Comparison of ENCODE assay signal across 14 mouse cellular contexts in genomic region chr6:6878841-6879291, GRCm38 (mm10). TPM values are rescaled to one million over a fixed set of nuclear protein-coding genes. Genes with fewer than 3 reads are reported as not detected.
DNase-seq lines count a peak whose midpoint lies in the region; ATAC-seq and TF ChIP-seq lines count a peak whose summit lies in the region.
"Had no signal": no experiment of that assay in that cellular context is flagged by ENCODE, and none has a peak within 500 bp of the region (broad histone marks: within the 10 kb centered on the region; RNA-seq: fewer than 3 reads in every experiment).

No protein-coding gene starts in this region.

- WGBS in hindbrain, embryonic 10.5 days: under 1% methylated on average over 14 of the region's 14 CpGs
- 2% methylated on average over 14 of the region's 14 CpGs for WGBS in hindbrain, postnatal 0 days
- 0% methylated on average over 14 of the region's 14 CpGs for whole genome bisulfite sequencing in embryonic facial prominence, embryonic 10.5 days
- WGBS in limb, embryonic 11.5 days: 0% methylated on average over 14 of the region's 14 CpGs

- no peak for TF ChIP-seq CTCF in hindbrain, postnatal 0 days (IDR thresholded peaks at IDR 0.05; ENCODE audit: low read depth)
- TF ChIP-seq CTCF in E14TG2a.4 (conservative IDR thresholded peaks at IDR 0.05; ENCODE audit: low read length): 0 out of 2 replicates have a peak, but pooled peaks have one; percentile 2

- DNase-seq in hindbrain, embryonic 10.5 days (ENCODE audit: low spot score): peak; percentile 73
- DNase-seq in hindbrain, postnatal 0 days (ENCODE audit: low spot score): no peak
- peak; percentile 77 for DNase-seq in embryonic facial prominence, embryonic 10.5 days (ENCODE audit: low spot score)
- peak; percentile 73 for DNase-seq in limb, embryonic 11.5 days (ENCODE audit: low spot score)
- DNase-seq in MN1 (ENCODE audit: low spot score): no peak
- DNase-seq in right cerebral cortex, adult 2 months (ENCODE audit: low spot score in 2 of 2): no peak
- DNase-seq in frontal cortex, postnatal 25 days (ENCODE audit: low spot score in 2 of 2): no peak
- DNase-seq: gastrocnemius, postnatal 14 days; layer of hippocampus, adult 9-11 months had no signal

- H3K4me3 ChIP-seq in hindbrain, embryonic 10.5 days: peak overlapping the region; percentile 37
- H3K4me3 ChIP-seq in hindbrain, postnatal 0 days (ENCODE audit: low read length): no peak overlapping the region
- 0 out of 2 replicates have a peak overlapping the region, but pooled peaks have one; percentile 7 for H3K4me3 ChIP-seq in E14TG2a.4 (replicated peaks; ENCODE audit: low read length)
- H3K4me3 ChIP-seq in embryonic facial prominence, embryonic 10.5 days: peak overlapping the region; percentile 73
- peak overlapping the region; percentile 14; the same call in 1 of the 2 replicates for H3K4me3 ChIP-seq in limb, embryonic 11.5 days (ENCODE audit: low read depth, low read length)

- H3K36me3 ChIP-seq in hindbrain, embryonic 10.5 days: no peaks in the 10 kb centered on the region
- no peaks in the 10 kb centered on the region for H3K36me3 ChIP-seq in hindbrain, postnatal 0 days (ENCODE audit: insufficient read depth, low read length)
- H3K36me3 ChIP-seq in E14TG2a.4 (ENCODE audit: insufficient read depth, low read length): no peaks in the 10 kb centered on the region
- peaks cover 16% of the 10 kb centered on the region for H3K36me3 ChIP-seq in embryonic facial prominence, embryonic 10.5 days (replicated peaks)
- H3K36me3 ChIP-seq in limb, embryonic 11.5 days (ENCODE audit: control insufficient read depth, insufficient read depth, low read length): no peaks in the 10 kb centered on the region

- H3K9ac ChIP-seq in hindbrain, postnatal 0 days (replicated peaks; ENCODE audit: low read length): no peak overlapping the region
- H3K9ac ChIP-seq in limb, embryonic 11.5 days (ENCODE audit: low read length): no peak overlapping the region
- H3K9ac ChIP-seq: liver, embryonic 14.5 days had no signal

- no peak for ATAC-seq in hindbrain, postnatal 0 days
- no peak for ATAC-seq in limb, embryonic 11.5 days (ENCODE audit: insufficient number of reproducible peaks, low FRiP score, low TSS enrichment, low read depth)

- peak overlapping the region; percentile 23; the same call in 1 of the 2 replicates for H3K27ac ChIP-seq in hindbrain, embryonic 10.5 days
- no peak overlapping the region for H3K27ac ChIP-seq in hindbrain, postnatal 0 days
- H3K27ac ChIP-seq in embryonic facial prominence, embryonic 10.5 days (replicated peaks): peak overlapping the region; percentile 93
- no peak overlapping the region for H3K27ac ChIP-seq in limb, embryonic 11.5 days (replicated peaks; ENCODE audit: low read depth, low read length)
- H3K27ac ChIP-seq: liver, embryonic 14.5 days had no signal

- peaks cover 100% of the 10 kb centered on the region for H3K27me3 ChIP-seq in hindbrain, embryonic 10.5 days (ENCODE audit: insufficient read depth, poor library complexity, severe bottlenecking)
- H3K27me3 ChIP-seq in hindbrain, postnatal 0 days (ENCODE audit: insufficient read depth, low read length): peaks cover 92% of the 10 kb centered on the region
- H3K27me3 ChIP-seq in E14TG2a.4 (ENCODE audit: insufficient read depth, low read length): peaks cover 98% of the 10 kb centered on the region
- H3K27me3 ChIP-seq in embryonic facial prominence, embryonic 10.5 days (replicated peaks; ENCODE audit: low read depth, poor library complexity, severe bottlenecking): peaks cover 100% of the 10 kb centered on the region
- peaks cover 78% of the 10 kb centered on the region for H3K27me3 ChIP-seq in limb, embryonic 11.5 days (ENCODE audit: control insufficient read depth, insufficient read depth, low read length)

- H3K4me1 ChIP-seq in hindbrain, embryonic 10.5 days (replicated peaks): peaks cover 49% of the 10 kb centered on the region
- no peaks in the 10 kb centered on the region; the same call in 1 of the 2 replicates for H3K4me1 ChIP-seq in hindbrain, postnatal 0 days (ENCODE audit: insufficient read depth, low read length)
- peaks cover 65% of the 10 kb centered on the region for H3K4me1 ChIP-seq in E14TG2a.4 (replicated peaks; ENCODE audit: low read depth, low read length)
- H3K4me1 ChIP-seq in embryonic facial prominence, embryonic 10.5 days: peaks cover 56% of the 10 kb centered on the region
- peaks cover 11% of the 10 kb centered on the region for H3K4me1 ChIP-seq in limb, embryonic 11.5 days (ENCODE audit: control insufficient read depth, insufficient read depth, low read length)

- H3K9me3 ChIP-seq in hindbrain, embryonic 10.5 days: no peaks in the 10 kb centered on the region
- no peaks in the 10 kb centered on the region for H3K9me3 ChIP-seq in hindbrain, postnatal 0 days (ENCODE audit: low read length)
- no peaks in the 10 kb centered on the region for H3K9me3 ChIP-seq in E14TG2a.4 (ENCODE audit: low read length)
- H3K9me3 ChIP-seq in embryonic facial prominence, embryonic 10.5 days: no peaks in the 10 kb centered on the region
- no peaks in the 10 kb centered on the region for H3K9me3 ChIP-seq in limb, embryonic 11.5 days (ENCODE audit: control insufficient read depth, low read length)

- no peak overlapping the region for H3K4me2 ChIP-seq in hindbrain, postnatal 0 days (ENCODE audit: low read depth, low read length)
- H3K4me2 ChIP-seq in limb, embryonic 11.5 days (ENCODE audit: low read depth, severe bottlenecking): peak overlapping the region; percentile 8

RNA-seq across cellular contexts. Expression of gene Dlx5, which starts 3.0 kb away (rescaled TPM):
- 3.4 and 14.5 TPM in 2 replicates for polyA plus RNA-seq in hindbrain, embryonic 10.5 days (2016; fragmentation: Nextera tagmentation; extraction: Ambion mirVana)
- not detected in 2 replicates for total RNA-seq in hindbrain, postnatal 0 days (2014; rRNA removed)
- 0.16 TPM in 1 of 2 replicates, not detected in the other for polyA plus RNA-seq in hindbrain, postnatal 0 days (2015; fragmentation: Nextera tagmentation; extraction: Ambion mirVana)
- polyA plus RNA-seq in embryonic facial prominence, embryonic 10.5 days (2016; fragmentation: Nextera tagmentation; extraction: Ambion mirVana): 75.5 and 92.2 TPM in 2 replicates
- 15.5 and 16.3 TPM in 2 replicates for polyA plus RNA-seq in limb, embryonic 11.5 days (2014; fragmentation: Nextera tagmentation; extraction: Ambion mirVana)
- total RNA-seq: gastrocnemius, postnatal 14 days had no signal
- polyA plus RNA-seq: C2C12; liver, embryonic 14.5 days; small intestine, adult 2 months had no signal

RNA-seq across cellular contexts. Expression of gene Dlx6, which starts 15.7 kb away (rescaled TPM):
- polyA plus RNA-seq in hindbrain, embryonic 10.5 days (2016; fragmentation: Nextera tagmentation; extraction: Ambion mirVana): 0.47 and 1.0 TPM in 2 replicates
- not detected in 2 replicates for total RNA-seq in hindbrain, postnatal 0 days (2014; rRNA removed)
- not detected in 2 replicates for polyA plus RNA-seq in hindbrain, postnatal 0 days (2015; fragmentation: Nextera tagmentation; extraction: Ambion mirVana)
- 4.9 and 5.9 TPM in 2 replicates for polyA plus RNA-seq in embryonic facial prominence, embryonic 10.5 days (2016; fragmentation: Nextera tagmentation; extraction: Ambion mirVana)
- 0.36 and 0.89 TPM in 2 replicates for polyA plus RNA-seq in limb, embryonic 11.5 days (2014; fragmentation: Nextera tagmentation; extraction: Ambion mirVana)
- total RNA-seq: gastrocnemius, postnatal 14 days had no signal
- polyA plus RNA-seq: C2C12; liver, embryonic 14.5 days; small intestine, adult 2 months; thymus, postnatal 0 days had no signal

Comparison
In these comparisons a context has a peak if more than half of its experiments do, and no peak if none do; other contexts are left out.
1. DNase-seq: peak in hindbrain, embryonic 10.5 days (single experiment), embryonic facial prominence, embryonic 10.5 days (single experiment) and limb, embryonic 11.5 days (single experiment); none in hindbrain, postnatal 0 days (single experiment), MN1 (single experiment), right cerebral cortex, adult 2 months (0 of 2) and frontal cortex, postnatal 25 days (0 of 2).
2. H3K27ac ChIP-seq: peak in hindbrain, embryonic 10.5 days (single experiment) and embryonic facial prominence, embryonic 10.5 days (single experiment); none in hindbrain, postnatal 0 days (single experiment) and limb, embryonic 11.5 days (single experiment).